Mouse (Mus musculus) retina, adult 2 months (tissue): ENCODE results near the gene Ppara.
A peak's percentile ranks its signal among the peaks of the same experiment; 100 is the strongest.

Experiments
- DNase-seq: peaks from one replicate; pipeline ENCODE4 v3.0.0-alpha.2; 2012; ENCODE audit warnings: low read depth, low spot score

Gene Ppara

GRCm38 (mm10) chr15:85705013-85705528 is 29.7 kb upstream of the Ppara start:
- no peak for DNase-seq

GRCm38 (mm10) chr15:85705566-85706332 is 29.0 kb upstream of the Ppara start:
- DNase-seq: no peak

- no peak for DNase-seq
Observed at GRCm38 (mm10) chr15:85706527-85706926, 28.3 kb upstream of the Ppara start.

GRCm38 (mm10) chr15:85707017-85707416 is 27.8 kb upstream of the Ppara start:
- DNase-seq: no peak

- no peak for DNase-seq
Observed at GRCm38 (mm10) chr15:85707458-85708030, 27.2 kb upstream of the Ppara start.

GRCm38 (mm10) chr15:85708217-85708616 is 26.6 kb upstream of the Ppara start:
- no peak for DNase-seq

- no peak for DNase-seq
Observed at GRCm38 (mm10) chr15:85708843-85709242, 25.9 kb upstream of the Ppara start.

- DNase-seq: peak; percentile 53
Observed at GRCm38 (mm10) chr15:85709268-85709973, 25.4 kb upstream of the Ppara start.

GRCm38 (mm10) chr15:85710179-85710578 is 24.6 kb upstream of the Ppara start:
- DNase-seq: peak; percentile 53

GRCm38 (mm10) chr15:85710641-85711580 is 23.9 kb upstream of the Ppara start:
- no peak for DNase-seq

GRCm38 (mm10) chr15:85712565-85713168 is 22.1 kb upstream of the Ppara start:
- DNase-seq: no peak

- no peak for DNase-seq
Observed at GRCm38 (mm10) chr15:85713417-85713816, 21.4 kb upstream of the Ppara start.

- DNase-seq: no peak
Observed at GRCm38 (mm10) chr15:85715059-85715458, 19.7 kb upstream of the Ppara start.

GRCm38 (mm10) chr15:85716045-85716444 is 18.7 kb upstream of the Ppara start:
- peak; percentile 57 for DNase-seq

- no peak for DNase-seq
Observed at GRCm38 (mm10) chr15:85716591-85716990, 18.2 kb upstream of the Ppara start.

- no peak for DNase-seq
Observed at GRCm38 (mm10) chr15:85717008-85717407, 17.8 kb upstream of the Ppara start.

- no peak for DNase-seq
Observed at GRCm38 (mm10) chr15:85717800-85718199, 17.0 kb upstream of the Ppara start.

GRCm38 (mm10) chr15:85719017-85719416 is 15.8 kb upstream of the Ppara start:
- DNase-seq: no peak

GRCm38 (mm10) chr15:85720366-85720841 is 14.4 kb upstream of the Ppara start:
- no peak for DNase-seq

GRCm38 (mm10) chr15:85724271-85725165 is 10.3 kb upstream of the Ppara start:
- no peak for DNase-seq
